Mouse (Mus musculus): Measurements from ENCODE around the gene Olfr57. TPM values are rescaled to one million over a fixed set of nuclear protein-coding genes. Genes with fewer than 3 reads are reported as not detected.
"Not testable (repeated sequence)": the region's sequence is repeated elsewhere in the genome, so short reads cannot be mapped to it uniquely, and the experiment has no call there.

Gene Olfr57
- polyA plus RNA-seq (2017; shearing (Covaris generic)), result under 1 TPM in 1 of 2 experiments, not detected in 1; 0.42 TPM

GRCm38 (mm10) chr10:79028441-79028840 is at the start of gene Olfr57:
Gene Olfr57, plus strand, starts transcription at chr10:79028741.
- ATAC-seq, result no peak

DNA sequence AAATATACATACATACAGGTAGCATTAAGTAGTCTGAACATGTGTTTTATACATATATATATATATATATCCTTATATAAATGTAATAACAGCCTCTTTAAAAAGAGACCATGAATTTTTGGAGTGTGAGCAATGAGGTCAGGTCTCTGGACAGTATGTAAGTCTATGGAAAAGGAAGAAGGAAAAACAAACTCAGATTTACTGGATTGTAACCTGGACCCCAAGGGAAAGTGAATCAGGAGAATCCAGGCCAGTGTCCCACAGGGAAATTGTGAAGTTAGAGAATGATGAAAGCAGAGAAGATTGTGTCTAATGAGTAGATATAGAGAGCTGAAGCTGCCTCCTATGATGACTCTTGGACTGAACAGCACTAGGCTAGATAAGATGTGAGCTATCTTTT is 47.8 kb upstream of the Olfr57 start, which contains the start of gene Olfr1352:
TSS of gene Olfr1352 (plus strand) at position 301 of the 400 bp plus-strand sequence.
- ATAC-seq, result no peak

DNA sequence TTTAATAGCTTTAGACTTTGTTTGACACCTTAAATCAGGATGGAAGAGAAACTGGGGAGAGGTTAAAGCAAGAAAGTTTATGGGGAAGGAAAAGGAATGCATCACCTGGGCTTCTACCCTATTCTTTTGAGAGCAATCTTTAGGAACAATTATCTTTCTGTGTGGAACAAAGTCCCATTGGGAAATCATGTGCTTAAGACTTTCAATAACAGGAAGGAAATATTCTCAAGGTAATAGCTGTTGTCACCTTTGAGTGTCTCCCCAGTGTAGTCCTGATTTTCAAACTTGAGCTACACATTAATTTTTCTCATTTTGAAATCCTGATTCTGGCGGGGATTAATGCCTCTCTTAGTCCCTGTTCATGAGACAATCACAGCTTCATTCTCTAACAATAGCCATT is 16.4 kb upstream of the Olfr57 start, which contains the start of gene Olfr1351:
TSS of gene Olfr1351 (plus strand) at position 301 of the 400 bp plus-strand sequence.
- ATAC-seq, result no peak

GRCm38 (mm10) chr10:79042457-79042856 is 13.9 kb downstream of the Olfr57 start:
- ATAC-seq, result not testable (repeated sequence)

- not testable (repeated sequence) for ATAC-seq
These were observed 28.8 kb downstream of the Olfr57 start for GRCm38 (mm10) chr10:79057370-79057769.

Other genes starting within 250 kb of the Olfr57 start
- not detected for gene Slc1a6, start 248.2 kb upstream of the Olfr57 start, polyA plus RNA-seq (2017; shearing (Covaris generic))
- not detected for gene Olfr1356, start 176.6 kb upstream of the Olfr57 start, polyA plus RNA-seq (2017; shearing (Covaris generic))
- not detected for gene Olfr1355, start 153.2 kb upstream of the Olfr57 start, polyA plus RNA-seq (2017; shearing (Covaris generic))
- gene Olfr1354, start 115.6 kb upstream of the Olfr57 start, polyA plus RNA-seq (2017; shearing (Covaris generic)), result not detected
- not detected for gene Olfr8, start 78.1 kb upstream of the Olfr57 start, polyA plus RNA-seq (2017; shearing (Covaris generic))
- gene Olfr1353, start 65.4 kb upstream of the Olfr57 start, polyA plus RNA-seq (2017; shearing (Covaris generic)), result not detected
- not detected for gene Olfr1352, start 47.7 kb upstream of the Olfr57 start, polyA plus RNA-seq (2017; shearing (Covaris generic))
- not detected for gene Olfr1351, start 16.3 kb upstream of the Olfr57 start, polyA plus RNA-seq (2017; shearing (Covaris generic))
- 10 to 100 TPM; 17.9 to 20.3 TPM for gene 2610008E11Rik, start 68.9 kb downstream of the Olfr57 start, polyA plus RNA-seq (2017; shearing (Covaris generic))
- not detected for gene Vmn2r80, start 120.0 kb downstream of the Olfr57 start, polyA plus RNA-seq (2017; shearing (Covaris generic))
- gene Vmn2r81, start 219.0 kb downstream of the Olfr57 start, polyA plus RNA-seq (2017; shearing (Covaris generic)), result under 1 TPM in 1 of 2 experiments, not detected in 1; 0.09 TPM